Mouse (Mus musculus): ENCODE data around the gene Mixl1. TPM values are rescaled to one million over a fixed set of nuclear protein-coding genes. Genes with fewer than 3 reads are reported as not detected.

The Mixl1 gene
- polyA plus RNA-seq (2017; shearing (Covaris generic)) = not detected

GRCm38 (mm10) chr1:180696626-180697352, at the start of gene Mixl1:
Mixl1 (minus strand) TSS chr1:180697034.

GRCm38 (mm10) chr1:180725704-180726179, 28.9 kb upstream of the Mixl1 start, which contains the start of gene Acbd3:
Acbd3 (plus strand) TSS chr1:180726043.

Other genes starting within 250 kb of the Mixl1 start
- not detected for gene Stum, start 213.5 kb downstream of the Mixl1 start, polyA plus RNA-seq (2017; shearing (Covaris generic))
- 84.0 TPM for gene Parp1, start 128.1 kb downstream of the Mixl1 start, polyA plus RNA-seq (2017; shearing (Covaris generic))
- 19.9 TPM for gene Lin9, start 55.9 kb downstream of the Mixl1 start, polyA plus RNA-seq (2017; shearing (Covaris generic))
- 11.4 TPM for gene Acbd3, start 29.0 kb upstream of the Mixl1 start, polyA plus RNA-seq (2017; shearing (Covaris generic))
- gene H3f3a, start 116.9 kb upstream of the Mixl1 start, polyA plus RNA-seq (2017; shearing (Covaris generic)) = 1,322 TPM
- gene Sde2, start 154.1 kb upstream of the Mixl1 start, polyA plus RNA-seq (2017; shearing (Covaris generic)) = 53.1 TPM
- not detected for gene Lefty2, start 196.1 kb upstream of the Mixl1 start, polyA plus RNA-seq (2017; shearing (Covaris generic))
- gene Pycr2, start 207.3 kb upstream of the Mixl1 start, polyA plus RNA-seq (2017; shearing (Covaris generic)) = 97.6 TPM
- gene Lefty1, start 238.0 kb upstream of the Mixl1 start, polyA plus RNA-seq (2017; shearing (Covaris generic)) = 0.45 TPM
- gene Tmem63a, start 245.3 kb upstream of the Mixl1 start, polyA plus RNA-seq (2017; shearing (Covaris generic)) = 49.0 TPM